Mouse (Mus musculus) MEL (cell line): Measurements from ENCODE around the gene Nfe2l3. TPM values are rescaled to one million over a fixed set of nuclear protein-coding genes. Genes with fewer than 3 reads are reported as not detected.

Experiments
- DNase-seq: peaks from one replicate; pipeline ENCODE4 v3.0.0; 2011; ENCODE audit warnings: low read depth, low spot score
- H3K27ac ChIP-seq: 2 replicates; pipeline ENCODE4 v1.5.1; 2012; ENCODE audit warnings: low read depth, mild to moderate bottlenecking, control low read depth, low read length, moderate library complexity; ENCODE audit not compliant: control insufficient read depth
- H3K27me3 ChIP-seq, 2 experiments: fragments of 150-350 bp in 1 of 2; sonication (generic) in 1 of 2; 2 replicates each; pipeline ENCODE4 v1.6.1; 2012; ENCODE audit warnings: low read length in 2 of 2, mild to moderate bottlenecking in 2 of 2, improper control_type of control experiment in 1 of 2, moderate library complexity in 1 of 2; ENCODE audit not compliant: insufficient read depth in 2 of 2, control insufficient read depth in 1 of 2
- H3K36me3 ChIP-seq, 2 experiments: 2 replicates each; pipeline ENCODE4 v1.6.1; 2012 to 2014; ENCODE audit warnings: low read length in 2 of 2, improper control_type of control experiment in 1 of 2, inconsistent platforms in 1 of 2, mild to moderate bottlenecking in 1 of 2; ENCODE audit not compliant: insufficient read depth in 2 of 2, control insufficient read depth in 1 of 2
- H3K4me1 ChIP-seq, 2 experiments: fragments of 150-350 bp in 1 of 2; sonication (generic) in 1 of 2; 2 replicates each; pipeline ENCODE4 v1.6.1; 2012; ENCODE audit warnings: low read length in 2 of 2, improper control_type of control experiment in 1 of 2, mild to moderate bottlenecking in 1 of 2; ENCODE audit not compliant: insufficient read depth in 2 of 2, control insufficient read depth in 1 of 2
- H3K4me3 ChIP-seq, 2 experiments: fragments of 150-350 bp in 1 of 2; sonication (generic) in 1 of 2; 2 replicates each; pipeline ENCODE4 v1.5.1; 2012; ENCODE audit warnings: low read depth in 2 of 2, low read length in 2 of 2, mild to moderate bottlenecking in 2 of 2, moderate library complexity in 2 of 2, control low read depth in 1 of 2, improper control_type of control experiment in 1 of 2; ENCODE audit not compliant: control insufficient read depth in 1 of 2, insufficient read depth in 1 of 2
- H3K79me2 ChIP-seq: 2 replicates; pipeline ENCODE4 v1.6.1; 2012; ENCODE audit warnings: mild to moderate bottlenecking, low read length, moderate library complexity; ENCODE audit not compliant: control insufficient read depth, poor library complexity, insufficient read depth
- H3K9ac ChIP-seq: 2 replicates; pipeline ENCODE4 v1.6.1; 2012; ENCODE audit warnings: low read depth, mild to moderate bottlenecking, control low read depth, low read length, moderate library complexity; ENCODE audit not compliant: control insufficient read depth, poor library complexity, severe bottlenecking
- H3K9me3 ChIP-seq: fragments of 150-350 bp; sonication (generic); replicated peaks from 2 replicates; pipeline ENCODE4 v1.6.1; 2012; ENCODE audit warnings: mild to moderate bottlenecking, low read length, improper control_type of control experiment, moderate library complexity; ENCODE audit not compliant: insufficient read depth
- BHLHE40 ChIP-seq: IDR thresholded peaks from 2 replicates; pipeline ENCODE4 v1.6.1; 2012; ENCODE audit warnings: low read depth, mild to moderate bottlenecking, inconsistent platforms, low read length, improper control_type of control experiment, borderline replicate concordance
- CHD1 ChIP-seq: IDR thresholded peaks from 2 replicates; pipeline ENCODE4 v1.6.1; 2012; ENCODE audit warnings: low read depth, mild to moderate bottlenecking, inconsistent platforms, low read length, improper control_type of control experiment
- CHD2 ChIP-seq: IDR thresholded peaks from 2 replicates; pipeline ENCODE4 v1.6.1; 2011; ENCODE audit warnings: low read length, improper control_type of control experiment
- CTCF ChIP-seq, 3 experiments: IDR thresholded peaks in 2 of 3; conservative IDR thresholded peaks in 1 of 3; 2 replicates each; pipeline ENCODE4 v1.5.1; 2011 to 2012; ENCODE audit warnings: low read length in 3 of 3, low read depth in 2 of 3, mild to moderate bottlenecking in 2 of 3, improper control_type of control experiment in 1 of 3, inconsistent platforms in 1 of 3, mixed read lengths in 1 of 3, moderate library complexity in 1 of 3; ENCODE audit not compliant: control insufficient read depth in 1 of 3, insufficient read depth in 1 of 3, poor library complexity in 1 of 3, severe bottlenecking in 1 of 3
- E2F4 ChIP-seq: IDR thresholded peaks from 2 replicates; pipeline ENCODE4 v1.6.1; 2011; ENCODE audit warnings: low read depth, low read length, improper control_type of control experiment, borderline replicate concordance
- EP300 ChIP-seq, 2 experiments: IDR thresholded peaks; 2 replicates each; pipeline ENCODE4 v1.6.1; 2011; ENCODE audit warnings: improper control_type of control experiment in 2 of 2, low read length in 2 of 2, low read depth in 1 of 2, mild to moderate bottlenecking in 1 of 2
- ETS1 ChIP-seq: IDR thresholded peaks from 2 replicates; pipeline ENCODE4 v1.6.1; 2012; ENCODE audit warnings: low read depth, mild to moderate bottlenecking, inconsistent platforms, low read length, improper control_type of control experiment, moderate library complexity
- GABPA ChIP-seq: IDR thresholded peaks from 2 replicates; pipeline ENCODE4 v1.6.1; 2012; ENCODE audit warnings: low read depth, mild to moderate bottlenecking, inconsistent platforms, low read length, improper control_type of control experiment, moderate library complexity
- HCFC1 ChIP-seq: IDR thresholded peaks from 2 replicates; pipeline ENCODE4 v1.6.1; 2012; ENCODE audit warnings: low read depth, mild to moderate bottlenecking, inconsistent platforms, low read length, improper control_type of control experiment, moderate library complexity
- JUND ChIP-seq: IDR thresholded peaks from 2 replicates; pipeline ENCODE4 v1.6.1; 2011; ENCODE audit warnings: low read depth, mild to moderate bottlenecking, improper control_type of control experiment, low read length
- KAT2A ChIP-seq: conservative IDR thresholded peaks from 2 replicates; pipeline ENCODE4 v1.6.1; 2012; ENCODE audit warnings: low read depth, low read length, improper control_type of control experiment, inconsistent platforms
- MAX ChIP-seq: IDR thresholded peaks from 2 replicates; pipeline ENCODE4 v1.6.1; 2011; ENCODE audit warnings: low read length, improper control_type of control experiment
- MEF2A ChIP-seq: IDR thresholded peaks from 2 replicates; pipeline ENCODE4 v1.6.1; 2014; ENCODE audit warnings: low read depth, mild to moderate bottlenecking, inconsistent platforms, low read length, improper control_type of control experiment; ENCODE audit not compliant: poor library complexity, insufficient replicate concordance, severe bottlenecking; ENCODE audit errors: extremely low read depth
- MXI1 ChIP-seq: IDR thresholded peaks from 2 replicates; pipeline ENCODE4 v1.6.1; 2011; ENCODE audit warnings: mild to moderate bottlenecking, low read depth, low read length, improper control_type of control experiment
- MYB ChIP-seq: IDR thresholded peaks from 2 replicates; pipeline ENCODE4 v1.6.1; 2011; ENCODE audit warnings: mild to moderate bottlenecking, low read depth, low read length, improper control_type of control experiment
- MYC ChIP-seq: IDR thresholded peaks from 2 replicates; pipeline ENCODE4 v1.6.1; 2011; ENCODE audit warnings: low read depth, mild to moderate bottlenecking, low read length, improper control_type of control experiment, moderate library complexity
- NELFE ChIP-seq: IDR thresholded peaks from 2 replicates; pipeline ENCODE4 v1.6.1; 2011; ENCODE audit warnings: low read depth, low read length, improper control_type of control experiment
- POLR2AphosphoS2 ChIP-seq: IDR thresholded peaks from 2 replicates; pipeline ENCODE4 v1.6.1; 2011; ENCODE audit warnings: low read length, improper control_type of control experiment
- POLR2AphosphoS5 ChIP-seq: IDR thresholded peaks from 2 replicates; pipeline ENCODE4 v1.6.1; 2012; ENCODE audit warnings: low read depth, borderline replicate concordance, mild to moderate bottlenecking, inconsistent platforms, low read length, moderate library complexity, mixed read lengths
- RAD21 ChIP-seq: IDR thresholded peaks from 2 replicates; pipeline ENCODE4 v1.6.1; 2011; ENCODE audit warnings: mild to moderate bottlenecking, low read depth, low read length, improper control_type of control experiment
- RCOR1 ChIP-seq: IDR thresholded peaks from 2 replicates; pipeline ENCODE4 v1.6.1; 2012; ENCODE audit warnings: low read depth, mild to moderate bottlenecking, inconsistent platforms, low read length, improper control_type of control experiment
- SIN3A ChIP-seq: IDR thresholded peaks from 2 replicates; pipeline ENCODE4 v1.6.1; 2012; ENCODE audit warnings: low read length, improper control_type of control experiment, inconsistent platforms
- SMC3 ChIP-seq: IDR thresholded peaks from 2 replicates; pipeline ENCODE4 v1.6.1; 2011; ENCODE audit warnings: low read depth, low read length, improper control_type of control experiment
- TAL1 ChIP-seq: IDR thresholded peaks from 2 replicates; pipeline ENCODE4 v1.6.1; 2012; ENCODE audit warnings: mild to moderate bottlenecking, inconsistent platforms, low read length, moderate library complexity, mixed read lengths
- TBP ChIP-seq: IDR thresholded peaks from 2 replicates; pipeline ENCODE4 v1.8.0; 2011; ENCODE audit warnings: low read depth, low read length, improper control_type of control experiment
- TCF12 ChIP-seq: IDR thresholded peaks from 2 replicates; pipeline ENCODE4 v1.6.1; 2014; ENCODE audit warnings: low read depth, mild to moderate bottlenecking, inconsistent platforms, low read length, improper control_type of control experiment, moderate library complexity
- UBTF ChIP-seq: IDR thresholded peaks from 2 replicates; pipeline ENCODE4 v1.6.1; 2012; ENCODE audit warnings: low read depth, mild to moderate bottlenecking, inconsistent platforms, low read length, improper control_type of control experiment, moderate library complexity, borderline replicate concordance; ENCODE audit not compliant: insufficient read depth
- USF1 ChIP-seq: IDR thresholded peaks from 2 replicates; pipeline ENCODE4 v1.6.1; 2014; ENCODE audit warnings: low read depth, mild to moderate bottlenecking, inconsistent platforms, low read length, improper control_type of control experiment, moderate library complexity
- USF2 ChIP-seq, 2 experiments: IDR thresholded peaks; 2 replicates each; pipeline ENCODE4 v1.6.1; 2011 to 2012; ENCODE audit warnings: improper control_type of control experiment in 2 of 2, low read length in 2 of 2, borderline replicate concordance in 1 of 2, inconsistent platforms in 1 of 2, low read depth in 1 of 2, mild to moderate bottlenecking in 1 of 2; ENCODE audit not compliant: insufficient read depth in 1 of 2
- ZKSCAN1 ChIP-seq: IDR thresholded peaks from 2 replicates; pipeline ENCODE4 v1.6.1; 2012; ENCODE audit warnings: low read depth, mild to moderate bottlenecking, inconsistent platforms, low read length, improper control_type of control experiment, moderate library complexity
- ZNF384 ChIP-seq: IDR thresholded peaks from 2 replicates; pipeline ENCODE4 v1.6.1; 2012; ENCODE audit warnings: low read depth, mild to moderate bottlenecking, inconsistent platforms, low read length, improper control_type of control experiment
- polyA plus RNA-seq, 2 experiments: library from polyadenylated mRNA; stranded (reverse) in 1 of 2; unstranded in 1 of 2; fragments of >175 nt in 1 of 2; fragments of >200 nt in 1 of 2; gene quantifications; 2 replicates each; pipeline versions ENCODE4 v1.2.1 to v1.2.4; 2012; ENCODE audit warnings: low replicate concordance in 2 of 2, low read depth in 1 of 2; ENCODE audit not compliant: insufficient read length in 2 of 2, insufficient read depth in 1 of 2, missing spikeins in 1 of 2
- total RNA-seq: library from RNA; depleted of rRNA; stranded (reverse); fragments of 300-350 nt; gene quantifications from 2 replicates; pipeline ENCODE4 v1.2.3, GENCODE M21; 2012

Gene Nfe2l3
- total and polyA plus RNA-seq, 3 experiments, result 0.15 to 0.21 TPM; not detected in 1

GRCm38 (mm10) chr6:51452927-51453503 is 20.5 kb downstream of the Nfe2l3 start:
- no peak overlapping the region for H3K27ac ChIP-seq
- H3K36me3 ChIP-seq, result no peaks in the 10 kb centered on the region
- DNase-seq, result peak; percentile 27
- H3K79me2 ChIP-seq, result no peaks in the 10 kb centered on the region
- no peak overlapping the region for H3K9ac ChIP-seq
- no peak for TF ChIP-seq USF1
- no peak for TF ChIP-seq RCOR1
- TF ChIP-seq TAL1, result no peak
- no peak for TF ChIP-seq NELFE
- TF ChIP-seq MEF2A, result no peak
- TF ChIP-seq POLR2AphosphoS2, result no peak
- TF ChIP-seq SMC3, result no peak
- no peak for TF ChIP-seq GABPA
- TF ChIP-seq CTCF (IDR thresholded peaks at IDR 0.05 in 2 of 3, conservative IDR thresholded peaks at IDR 0.05 in 1 of 3; ENCODE audit: control insufficient read depth in 1 of 3, insufficient read depth in 1 of 3, low read depth in 2 of 3, low read length in 3 of 3, poor library complexity in 1 of 3, severe bottlenecking in 1 of 3), result no peak
- TF ChIP-seq MXI1, result no peak
- no peak for TF ChIP-seq ZNF384
- no peak for TF ChIP-seq HCFC1
- no peak for TF ChIP-seq UBTF
- no peak for TF ChIP-seq CHD1
- TF ChIP-seq, all 39 proteins: peak for 0
- H3K9me3 ChIP-seq, result no peaks in the 10 kb centered on the region
- H3K4me1 ChIP-seq, result no peaks in the 10 kb centered on the region
- no peaks in the 10 kb centered on the region for H3K27me3 ChIP-seq
- H3K4me3 ChIP-seq, result no peak overlapping the region

GRCm38 (mm10) chr6:51454949-51455348 is 22.5 kb downstream of the Nfe2l3 start:
- no peaks in the 10 kb centered on the region for H3K79me2 ChIP-seq
- no peaks in the 10 kb centered on the region; a peak in 1 of 4 replicates for H3K36me3 ChIP-seq
- H3K9me3 ChIP-seq, result no peaks in the 10 kb centered on the region
- no peaks in the 10 kb centered on the region for H3K4me1 ChIP-seq
- DNase-seq, result no peak
- H3K9ac ChIP-seq, result no peak overlapping the region
- no peaks in the 10 kb centered on the region for H3K27me3 ChIP-seq
- no peak overlapping the region for H3K27ac ChIP-seq
- no peak overlapping the region for H3K4me3 ChIP-seq
- TF ChIP-seq HCFC1 (no peak), MYC (no peak), CHD2 (0 out of 2 replicates have a peak, but pooled peaks have one; percentile 24), SIN3A (no peak), POLR2AphosphoS5 (peak; percentile 81; the same call in 1 of the 2 replicates), ETS1 (no peak), RAD21 (no peak), MYB (no peak), TBP (no peak), TAL1 (no peak), JUND (no peak), E2F4 (no peak), MAX (0 out of 2 replicates have a peak, but pooled peaks have one; percentile 21), CHD1 (no peak), KAT2A (no peak), ZNF384 (no peak), EP300 (IDR thresholded peaks at IDR 0.05; ENCODE audit: low read depth in 1 of 2, low read length in 2 of 2) (0 out of 4 replicates have a peak, but pooled peaks of 1 of the 2 experiments have one; percentile 10), ZKSCAN1 (0 out of 2 replicates have a peak, but pooled peaks have one; percentile 27), TCF12 (no peak), SMC3 (0 out of 2 replicates have a peak, but pooled peaks have one; percentile 5), USF2 (IDR thresholded peaks at IDR 0.05; ENCODE audit: borderline replicate concordance in 1 of 2, insufficient read depth in 1 of 2, low read depth in 1 of 2, low read length in 2 of 2) (no peak), BHLHE40 (peak; percentile 88)
